Mouse (Mus musculus) CH12.LX (cell line): Measurements from ENCODE around the gene Troap.

Source experiments
- CTCF ChIP-seq, 2 experiments: IDR thresholded peaks in 1 of 2; conservative IDR thresholded peaks in 1 of 2; 2 replicates each; pipeline ENCODE4 v1.5.1; 2011 to 2012; ENCODE audit warnings: low read depth in 2 of 2, low read length in 2 of 2, improper control_type of control experiment in 1 of 2, inconsistent platforms in 1 of 2, mild to moderate bottlenecking in 1 of 2, moderate library complexity in 1 of 2
- EP300 ChIP-seq: IDR thresholded peaks from 2 replicates; pipeline ENCODE4 v1.6.1; 2011; ENCODE audit warnings: low read length, improper control_type of control experiment
- KAT2A ChIP-seq: IDR thresholded peaks from 2 replicates; pipeline ENCODE4 v1.6.1; 2012; ENCODE audit warnings: low read length, improper control_type of control experiment, inconsistent platforms; ENCODE audit not compliant: insufficient replicate concordance
- MAX ChIP-seq: IDR thresholded peaks from 2 replicates; pipeline ENCODE4 v1.6.1; 2011; ENCODE audit warnings: low read length, improper control_type of control experiment
- USF1 ChIP-seq: IDR thresholded peaks from 2 replicates; pipeline ENCODE4 v1.6.1; 2014; ENCODE audit warnings: low read depth, mild to moderate bottlenecking, inconsistent platforms, low read length, improper control_type of control experiment

- TF ChIP-seq MAX (no peak), USF1 (no peak), KAT2A (no peak), CTCF (conservative IDR thresholded peaks at IDR 0.05 in 1 of 2, IDR thresholded peaks at IDR 0.05 in 1 of 2; ENCODE audit: low read depth in 2 of 2, low read length in 2 of 2) (no peak), EP300 (no peak)
These were observed 52.5 kb downstream of the Troap start for GRCm38 (mm10) chr15:99126816-99127365.
